Mouse (Mus musculus) adrenal gland, postnatal 14 days (tissue): Measurements from ENCODE around the gene Eef1akmt4. TPM values are rescaled to one million over a fixed set of nuclear protein-coding genes. Genes with fewer than 3 reads are reported as not detected.
A peak's percentile ranks its signal among the peaks of the same experiment; 100 is the strongest.

Experiments
- DNase-seq: peaks from one replicate; pipeline ENCODE4 v3.0.0; 2021; ENCODE audit warnings: mixed read lengths
- long read RNA-seq, 2 experiments: library from polyadenylated mRNA; stranded (forward); transcript quantifications; one replicate each; pipeline ENCODE4 v2.0.0; 2021
- total RNA-seq: library from RNA; stranded (reverse); gene quantifications from 2 replicates; pipeline ENCODE4 v1.2.3, GENCODE M21; 2021

Gene Eef1akmt4
- total RNA-seq, result 8.7 and 10.8 TPM in 2 replicates
- long read RNA-seq, experiment 1, transcript Eef1akmt4-201 (3 exons, 1,134 nt), result major isoform, 14 of 14 reads
- long read RNA-seq, experiment 1, partial matches to known transcripts, result 0 of 14 reads
- long read RNA-seq, experiment 1, other reads (novel, unspliced or antisense), result 0 of 14 reads
- long read RNA-seq, experiment 2, transcript Eef1akmt4-201 (3 exons, 1,134 nt), result major isoform, 20 of 21 reads
- long read RNA-seq, experiment 2, partial matches to known transcripts, result 1 of 21 reads
- long read RNA-seq, experiment 2, other reads (novel, unspliced or antisense), result 0 of 21 reads

DNA sequence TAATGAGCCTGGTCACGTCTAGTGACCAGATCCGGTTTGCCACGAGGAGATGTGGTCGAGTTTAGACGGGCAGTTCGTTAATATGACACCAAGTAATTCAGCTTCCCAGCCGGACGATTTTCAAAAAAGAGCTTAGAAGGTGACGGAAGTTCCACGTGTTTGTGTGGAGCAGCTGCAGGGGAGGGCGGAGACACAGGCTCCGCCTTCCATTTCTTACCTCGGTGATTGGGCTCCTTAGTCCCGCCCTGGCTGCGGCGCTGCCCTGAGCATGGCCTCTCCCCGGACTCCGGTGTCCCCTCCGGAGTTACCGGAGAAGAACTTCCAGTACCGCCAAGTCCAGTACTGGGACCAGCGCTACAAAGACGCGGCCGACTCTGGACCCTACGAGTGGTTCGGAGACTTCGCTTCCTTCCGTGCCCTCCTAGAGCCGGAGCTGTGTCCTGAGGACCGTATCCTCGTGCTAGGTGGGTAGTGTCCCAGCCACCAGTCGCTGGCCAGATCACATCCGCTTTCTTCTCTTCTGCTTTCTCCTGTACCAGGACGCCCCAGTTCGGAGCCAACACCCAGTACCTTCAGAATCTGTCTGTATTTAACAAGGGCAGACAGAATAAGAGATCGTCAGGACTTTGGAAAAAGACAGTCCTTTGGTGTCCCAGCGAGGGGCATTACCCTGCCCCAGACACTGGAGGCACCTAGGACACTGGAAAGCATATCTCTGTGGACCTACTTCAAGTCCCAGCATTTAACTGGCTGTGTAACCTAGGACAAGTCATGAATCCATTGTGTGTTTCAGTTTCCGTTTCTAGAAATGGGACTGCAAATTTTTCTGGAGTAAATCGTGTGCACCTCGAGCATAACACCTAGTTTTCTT is at the start of gene Eef1akmt4, which contains the start of the genes Gm49333 and Alg3:
Eef1akmt4 (plus strand) TSS at position 237 of the 871 bp plus-strand sequence.
Gm49333 (plus strand) TSS at position 254 of the 871 bp plus-strand sequence.
Alg3 (minus strand) TSS at position 379 of the 871 bp plus-strand sequence.
- peak; percentile 94 for DNase-seq

DNA sequence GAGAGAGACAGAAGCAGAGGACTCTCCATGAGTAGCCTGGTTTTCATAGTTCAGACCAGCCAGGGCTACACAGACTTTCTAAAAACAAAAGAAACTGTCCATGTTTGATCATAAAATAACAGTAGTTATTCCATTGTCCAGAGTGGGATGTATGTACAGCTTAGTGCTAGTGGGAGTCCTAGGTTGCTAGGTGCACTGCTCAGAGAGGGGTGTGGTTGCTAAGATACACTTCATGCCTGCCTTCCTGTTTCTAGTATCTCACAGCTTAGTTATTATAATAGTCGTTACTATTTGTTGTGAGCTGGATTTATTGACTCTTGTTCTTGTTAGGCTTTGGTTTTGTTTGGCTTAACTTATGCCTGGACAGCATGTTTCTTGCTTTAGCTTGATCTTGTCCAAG is 46.3 kb upstream of the Eef1akmt4 start:
- DNase-seq, result no peak

DNA sequence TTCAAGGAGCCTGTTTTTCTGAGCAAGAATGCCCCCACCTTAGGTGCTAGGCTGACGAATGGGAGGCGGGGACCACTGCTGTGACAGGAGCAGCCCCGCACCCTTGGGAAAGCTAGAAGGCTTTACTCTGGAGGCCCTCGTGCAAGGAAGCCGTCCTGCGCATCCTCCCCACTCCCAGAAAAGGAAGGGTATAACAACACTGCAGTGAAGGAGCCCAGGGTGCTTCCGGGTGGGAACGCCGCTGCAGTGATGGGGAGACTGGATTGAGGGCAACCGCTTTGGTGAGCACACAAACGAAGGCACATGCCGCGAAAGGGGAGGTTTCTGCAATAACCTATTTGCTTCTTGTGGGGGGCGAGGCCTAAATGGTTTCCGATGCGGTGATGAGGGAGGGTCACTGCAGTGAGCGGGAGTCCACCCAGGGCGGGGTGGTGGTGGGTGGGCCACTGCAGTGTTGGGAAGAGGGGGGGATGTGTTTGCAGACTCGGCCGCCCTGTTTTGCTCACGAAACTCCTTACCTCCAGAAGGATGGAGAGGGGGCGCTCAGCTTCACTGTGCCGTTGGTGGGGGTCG is 21.9 kb upstream of the Eef1akmt4 start, which contains the start of gene Vwa5b2:
Vwa5b2 (plus strand) TSS at position 106 of the 573 bp plus-strand sequence.
- DNase-seq, result no peak

DNA sequence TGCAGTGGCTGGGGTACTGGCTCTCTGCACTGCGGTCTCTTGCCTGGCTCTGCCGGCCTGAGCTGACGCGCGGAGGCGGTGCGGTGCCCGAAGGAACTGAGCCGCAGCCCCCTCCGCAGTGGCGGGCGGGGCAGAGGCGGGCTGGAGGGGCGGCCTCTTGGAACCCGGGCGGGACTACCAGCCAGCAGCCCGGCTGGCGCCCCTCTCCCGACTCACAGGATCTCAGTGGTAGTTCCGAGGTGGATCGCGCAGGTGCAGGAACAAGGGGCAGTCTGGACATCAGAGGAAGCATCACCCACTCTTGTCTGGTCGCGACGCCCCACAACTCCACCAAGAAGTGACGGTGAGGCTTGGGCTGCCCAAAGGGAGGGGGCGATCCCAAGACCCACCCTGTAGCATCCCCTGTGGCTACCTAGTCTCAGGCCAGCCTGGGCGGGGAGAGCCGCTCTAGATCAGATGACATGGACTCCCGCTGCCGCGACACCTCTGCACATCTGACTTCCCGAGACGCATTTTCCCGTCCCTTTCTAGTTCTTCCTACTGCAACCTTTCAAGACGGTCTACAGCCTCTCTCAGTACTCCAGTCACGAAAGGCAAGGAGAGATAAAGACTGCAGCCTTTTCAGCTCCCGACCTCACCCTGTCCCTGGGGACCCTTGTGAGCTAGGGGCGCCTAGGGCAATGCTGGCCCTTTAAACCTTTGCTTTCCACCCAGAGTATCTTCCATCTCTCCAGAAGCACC is 21.3 kb upstream of the Eef1akmt4 start:
- peak; percentile 45 for DNase-seq

DNA sequence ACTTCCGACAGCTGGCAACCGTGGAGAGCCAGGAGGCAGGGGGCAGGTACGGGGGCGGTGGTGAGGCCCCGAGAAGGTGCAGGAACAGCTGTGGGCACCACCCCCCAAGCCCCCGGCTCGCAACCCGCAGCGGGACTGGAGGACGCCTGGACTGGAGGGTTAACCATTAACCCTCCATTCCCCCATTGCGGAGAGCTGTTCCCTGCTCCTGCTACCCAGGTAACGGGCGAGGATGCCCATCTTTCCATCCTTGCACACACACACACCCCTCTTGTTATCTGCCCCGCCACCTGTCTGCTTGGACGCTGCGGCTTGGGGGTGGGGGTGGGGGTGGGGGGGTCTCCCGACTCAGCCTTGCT is 20.7 kb upstream of the Eef1akmt4 start:
- no peak for DNase-seq

DNA sequence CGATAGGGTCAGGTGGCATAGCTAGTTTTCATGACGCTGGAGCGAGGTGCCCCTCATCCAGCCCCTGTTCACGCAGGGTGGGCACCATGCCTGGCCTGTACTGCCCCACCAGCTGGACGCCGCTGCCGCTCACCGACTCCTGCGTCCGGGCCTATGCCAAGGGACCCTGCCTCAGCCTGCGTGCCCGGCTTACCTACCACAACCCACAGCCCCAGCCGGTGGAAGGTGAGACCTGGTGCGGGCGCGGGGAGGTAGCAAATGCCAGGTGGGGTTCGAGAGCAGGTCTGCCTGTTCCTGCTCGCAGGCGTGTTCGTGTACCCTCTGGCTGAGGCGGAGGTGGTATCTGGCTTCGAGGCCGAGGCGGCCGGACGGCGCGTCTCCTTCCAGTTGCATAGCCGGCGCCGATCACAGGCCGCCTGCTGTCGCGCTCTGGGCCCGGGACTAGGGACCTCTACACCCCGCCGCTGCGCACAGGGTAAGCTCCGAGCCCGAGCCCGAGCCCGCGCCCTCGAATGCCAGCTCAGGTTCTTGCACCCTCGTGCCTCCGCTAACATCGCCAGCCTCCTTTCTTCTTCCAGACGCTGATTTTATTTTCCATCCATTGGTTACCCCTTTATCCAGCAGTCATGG is 20.2 kb upstream of the Eef1akmt4 start:
- DNase-seq, result peak; percentile 12

DNA sequence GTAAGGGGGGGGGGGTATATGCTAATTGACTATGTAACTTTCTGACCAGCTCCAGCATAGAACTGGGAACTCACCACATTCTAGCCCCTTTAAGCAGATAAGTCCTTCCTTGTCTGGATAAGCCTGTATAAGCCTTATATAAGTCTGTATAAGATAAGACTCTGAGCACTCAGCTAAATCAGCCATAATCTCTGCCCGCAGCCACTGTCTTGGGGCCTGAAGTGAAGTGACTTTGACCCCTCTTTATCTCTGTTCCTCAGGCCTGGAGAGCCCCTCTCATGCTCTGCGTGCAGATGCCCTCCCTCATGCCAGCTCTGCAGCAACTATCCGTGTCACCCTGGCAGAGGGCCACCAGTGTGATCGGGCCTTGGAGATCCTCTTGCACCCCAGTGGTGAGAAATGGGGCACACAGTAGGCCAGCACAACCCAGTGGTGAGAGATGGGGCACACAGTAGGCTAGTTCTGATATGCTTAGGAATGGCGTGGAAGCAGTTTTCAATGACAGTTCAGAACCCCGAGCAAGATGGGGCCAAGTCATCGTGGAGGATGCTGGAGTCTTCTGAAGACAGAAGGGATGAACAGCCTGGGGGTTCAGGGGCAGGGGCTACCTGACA is 16.2 kb upstream of the Eef1akmt4 start:
- no peak for DNase-seq

DNA sequence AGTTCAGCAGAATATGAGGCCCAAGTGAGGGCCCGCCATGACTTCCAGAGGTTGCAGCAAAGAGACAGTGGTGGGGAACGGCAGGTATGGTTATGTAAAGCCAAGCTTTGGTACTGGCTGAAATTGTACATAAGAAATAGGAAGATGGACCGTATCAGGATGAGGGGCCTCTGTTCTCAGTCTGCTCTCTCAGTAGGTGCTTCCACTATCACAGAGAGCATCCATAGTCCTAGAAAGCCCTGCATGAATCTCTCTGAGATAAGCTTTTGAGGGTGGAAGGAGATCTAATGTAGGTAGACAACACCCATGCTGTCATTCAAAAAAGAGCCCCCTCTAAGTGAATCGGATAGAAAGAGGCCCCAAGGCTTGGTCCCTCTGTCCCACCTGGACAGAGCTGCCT is 15.7 kb upstream of the Eef1akmt4 start:
- no peak for DNase-seq

DNA sequence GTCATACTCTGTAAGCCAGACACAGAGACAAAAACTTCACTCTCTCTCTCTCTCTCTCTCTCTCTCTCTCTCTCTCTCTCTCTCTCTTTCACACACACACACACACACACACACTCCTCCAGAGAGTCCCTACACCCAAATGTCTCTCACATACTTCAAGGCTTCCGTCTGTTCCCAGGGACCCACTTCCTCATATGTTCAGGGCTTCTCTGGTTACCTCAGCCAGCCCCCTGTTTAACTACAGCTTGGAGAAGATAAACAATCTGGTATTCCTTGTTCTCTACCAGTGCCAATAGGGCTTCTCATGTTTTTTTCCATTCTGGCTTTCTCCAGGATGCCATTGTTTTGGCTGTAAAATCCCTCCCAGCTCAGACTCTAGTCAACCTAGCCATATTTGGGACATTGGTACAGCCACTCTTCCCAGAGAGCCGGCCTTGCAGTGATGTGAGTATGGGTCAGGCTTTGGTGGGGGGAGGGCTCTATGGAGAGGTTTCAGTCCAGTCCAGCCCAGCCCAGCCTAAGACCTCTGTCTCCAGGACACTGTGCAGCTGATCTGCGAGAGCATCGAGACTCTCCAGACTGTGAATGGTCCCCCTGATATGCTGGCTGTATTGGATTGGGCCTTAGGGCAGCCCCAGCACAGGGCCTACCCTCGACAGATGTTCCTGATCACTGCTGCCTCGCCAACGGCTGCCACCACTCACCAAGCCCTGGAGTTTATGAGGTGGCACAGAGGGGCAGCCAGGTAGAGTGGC is 14.5 kb upstream of the Eef1akmt4 start:
- no peak for DNase-seq

DNA sequence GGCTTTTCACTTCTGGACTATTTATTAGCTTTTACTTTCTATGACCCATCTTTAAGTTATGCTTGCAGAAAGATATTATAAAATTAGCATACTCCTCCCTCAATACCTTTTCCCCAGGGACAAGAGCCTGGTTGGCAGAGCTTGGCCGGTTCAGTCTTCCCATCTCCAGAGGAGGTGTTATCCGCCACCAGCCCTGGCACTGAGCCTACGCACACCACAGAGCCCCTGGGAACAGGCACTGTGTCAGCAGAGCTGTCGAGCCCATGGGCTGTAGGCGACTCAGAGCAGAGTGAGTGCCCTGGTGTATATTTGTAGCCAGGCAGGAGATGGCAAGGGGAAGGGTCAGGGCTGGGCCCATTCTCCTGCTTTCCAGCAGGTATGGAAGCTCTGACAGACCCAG is 10.9 kb upstream of the Eef1akmt4 start:
- DNase-seq, result no peak

DNA sequence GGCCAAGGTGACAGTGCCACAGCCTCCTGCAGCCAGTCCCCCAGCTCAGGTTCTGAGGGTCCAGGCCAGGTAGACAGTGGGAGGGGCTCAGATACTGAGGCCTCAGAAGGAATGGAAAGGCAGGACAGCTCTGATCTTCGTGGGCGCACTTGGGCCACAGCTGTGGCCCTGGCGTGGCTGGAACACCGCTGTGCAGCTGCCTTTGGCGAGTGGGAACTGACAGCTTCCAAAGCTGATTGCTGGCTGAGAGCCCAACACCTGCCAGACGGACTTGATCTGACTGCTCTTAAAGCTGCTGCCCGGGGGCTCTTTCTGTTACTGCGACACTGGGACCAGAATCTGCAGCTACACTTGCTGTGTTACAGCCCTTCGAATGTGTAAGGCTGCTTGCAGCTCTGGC is 6.7 kb upstream of the Eef1akmt4 start:
- DNase-seq, result no peak

DNA sequence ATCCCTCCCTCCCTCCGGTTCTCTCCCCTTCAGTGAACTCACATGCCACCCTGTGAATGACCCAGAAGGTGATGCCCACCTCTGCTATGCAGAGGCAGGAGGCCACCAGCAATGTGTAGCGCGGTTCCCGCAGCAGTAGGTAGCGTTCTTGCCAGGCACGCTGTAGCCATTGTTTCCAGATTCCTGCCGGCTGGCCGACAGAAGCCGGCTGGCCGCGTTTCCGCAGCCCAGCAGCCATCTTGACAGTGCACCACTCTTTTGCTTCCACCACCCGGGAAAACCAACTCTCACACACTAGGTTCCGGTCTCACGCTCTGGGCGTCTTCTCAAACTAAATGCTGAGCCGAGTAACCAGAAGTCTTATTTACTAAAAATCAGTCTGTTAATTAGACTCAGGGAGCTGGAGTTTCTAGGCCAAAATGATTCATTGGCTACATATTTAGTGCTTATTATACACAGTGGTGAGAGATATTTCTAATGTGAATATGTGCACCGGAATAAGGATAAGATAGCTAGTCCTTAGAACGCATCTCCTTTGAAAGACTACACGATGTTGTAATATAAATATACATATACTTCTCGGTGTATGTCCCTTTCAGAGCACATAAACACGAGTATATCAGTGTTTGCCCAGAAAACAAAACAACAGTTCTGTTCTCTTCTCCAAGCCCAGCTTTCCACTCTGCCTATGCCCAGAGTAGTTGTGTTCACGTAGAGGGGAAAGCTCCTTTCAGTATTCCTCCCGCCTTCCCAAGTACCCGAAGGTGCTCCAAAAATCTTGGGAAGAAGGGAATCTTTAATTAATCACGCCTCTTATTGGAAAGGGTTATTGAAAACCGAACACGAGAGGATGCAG is 664 bp upstream of the Eef1akmt4 start:
- DNase-seq, result peak; percentile 85

DNA sequence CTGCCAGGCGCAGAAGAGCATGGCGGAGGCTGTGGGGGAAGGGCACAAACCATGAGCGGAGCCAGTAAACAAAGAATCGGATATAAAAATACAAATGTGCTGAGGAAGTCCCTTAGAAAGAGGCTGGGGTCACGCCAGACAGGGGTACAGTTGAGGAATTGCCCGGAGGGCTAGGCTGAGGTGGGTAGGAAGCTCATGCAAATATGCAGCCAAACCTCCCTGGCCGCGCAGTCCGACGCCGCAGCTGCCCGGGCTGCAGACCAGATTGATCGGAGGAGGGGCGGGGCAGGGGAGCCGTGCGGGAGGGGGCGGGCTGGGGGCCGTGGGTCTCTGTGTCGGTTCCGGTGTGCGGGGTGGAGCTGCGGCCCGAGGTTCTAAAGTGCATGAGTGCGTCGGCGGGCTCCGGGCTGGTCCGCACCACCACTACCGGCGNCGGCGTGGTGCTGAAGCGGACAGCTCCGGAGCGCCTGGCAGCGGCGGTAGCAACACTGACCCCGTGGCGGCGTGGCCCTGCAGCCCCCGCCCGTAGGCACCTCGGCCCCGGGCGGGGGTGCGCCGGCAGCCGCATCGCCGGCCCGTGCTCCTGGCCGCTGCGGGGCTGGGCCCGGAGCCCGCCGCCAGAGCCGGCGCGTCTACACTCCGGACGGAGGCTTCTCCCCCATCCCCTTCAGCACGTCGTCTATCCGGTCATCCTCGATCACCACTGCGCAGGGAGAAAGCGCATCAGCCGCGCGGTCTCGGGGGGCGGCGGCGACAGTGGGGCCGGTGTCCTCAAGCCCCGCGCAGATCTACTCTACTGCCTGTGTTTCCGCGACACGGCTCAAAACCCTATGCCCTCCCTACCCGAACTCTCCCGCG is 8.4 kb downstream of the Eef1akmt4 start:
- DNase-seq, result peak; percentile 62

DNA sequence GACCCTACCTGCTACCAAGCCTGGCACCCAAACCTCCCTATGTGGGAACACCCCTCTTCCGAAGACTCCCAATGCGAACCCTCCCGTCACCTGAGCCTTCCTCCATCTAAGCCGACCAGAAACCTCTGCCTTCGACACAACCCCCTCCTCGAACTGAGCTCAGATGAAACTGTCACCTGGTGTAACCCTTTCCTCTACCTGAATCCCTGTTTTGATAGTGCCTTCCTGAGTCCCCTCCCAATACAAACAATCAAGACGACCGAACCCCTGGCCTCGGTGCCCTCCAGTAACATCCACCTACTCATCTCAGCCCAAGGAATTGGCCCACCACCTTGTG is 9.0 kb downstream of the Eef1akmt4 start:
- peak; percentile 16 for DNase-seq

DNA sequence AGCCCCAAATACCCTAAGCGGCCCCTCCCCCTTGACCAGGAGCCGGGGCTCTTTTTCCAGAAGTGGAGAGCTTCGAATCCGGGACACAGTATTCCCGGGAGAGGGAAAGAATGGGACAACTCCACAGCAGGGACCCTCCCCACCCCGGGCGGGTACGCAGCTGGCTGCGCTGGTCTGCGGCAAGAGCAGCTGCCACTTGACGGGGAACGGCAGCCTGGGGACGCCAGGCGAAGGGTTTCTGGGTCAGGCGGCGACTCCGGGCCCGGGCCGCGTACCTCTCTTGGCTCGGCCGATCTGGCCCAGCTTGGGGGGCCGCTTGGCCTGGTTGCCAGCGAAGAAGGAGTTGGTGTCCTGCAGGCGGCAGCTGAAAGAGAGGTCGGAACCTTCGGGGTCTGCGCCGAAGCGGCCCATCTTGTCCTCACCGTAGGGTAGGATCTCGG is 9.4 kb downstream of the Eef1akmt4 start:
- peak; percentile 24 for DNase-seq

DNA sequence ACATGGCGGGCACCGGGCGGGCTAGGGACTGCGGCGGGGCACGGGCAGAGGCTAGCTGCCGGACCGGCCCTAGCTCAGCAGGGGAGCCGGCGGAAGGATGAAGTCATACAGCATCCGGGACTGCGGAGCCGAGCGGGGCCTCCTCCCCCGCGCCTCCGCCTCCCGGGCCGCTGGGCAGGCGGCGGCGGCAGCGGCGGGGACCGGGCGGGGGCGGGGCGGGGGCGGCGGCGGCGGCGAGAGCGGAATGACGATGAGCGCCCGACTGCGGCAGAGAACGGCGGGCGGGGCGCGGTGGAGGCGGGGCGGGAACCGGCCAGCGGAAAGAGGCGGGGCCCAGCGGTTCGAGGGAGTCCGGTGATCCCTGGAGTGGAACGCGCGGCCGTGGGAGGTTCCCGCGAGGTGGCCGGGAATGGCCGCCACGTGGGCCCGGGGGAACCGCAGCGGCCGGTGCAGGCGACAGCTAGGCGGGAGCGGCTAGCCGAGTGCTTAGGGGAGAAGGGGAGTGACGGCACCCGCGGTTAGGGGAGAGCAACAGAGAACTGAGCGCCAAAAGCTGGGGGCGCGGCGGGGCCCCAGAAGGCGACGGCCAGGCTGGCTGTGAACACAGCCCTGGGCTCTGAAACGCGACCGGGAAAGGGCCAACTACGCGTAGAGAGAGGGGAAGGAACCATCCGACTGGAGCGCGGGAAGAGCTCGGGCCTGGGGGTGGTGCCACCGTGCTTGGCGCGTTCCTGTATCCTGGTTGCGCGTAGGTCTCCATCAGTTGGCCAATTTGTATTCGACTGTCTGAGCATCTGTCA is 10.0 kb downstream of the Eef1akmt4 start, which contains the start of gene Camk2n2:
Camk2n2 (minus strand) TSS at position 97 of the 800 bp plus-strand sequence.
- DNase-seq, result peak; percentile 80

DNA sequence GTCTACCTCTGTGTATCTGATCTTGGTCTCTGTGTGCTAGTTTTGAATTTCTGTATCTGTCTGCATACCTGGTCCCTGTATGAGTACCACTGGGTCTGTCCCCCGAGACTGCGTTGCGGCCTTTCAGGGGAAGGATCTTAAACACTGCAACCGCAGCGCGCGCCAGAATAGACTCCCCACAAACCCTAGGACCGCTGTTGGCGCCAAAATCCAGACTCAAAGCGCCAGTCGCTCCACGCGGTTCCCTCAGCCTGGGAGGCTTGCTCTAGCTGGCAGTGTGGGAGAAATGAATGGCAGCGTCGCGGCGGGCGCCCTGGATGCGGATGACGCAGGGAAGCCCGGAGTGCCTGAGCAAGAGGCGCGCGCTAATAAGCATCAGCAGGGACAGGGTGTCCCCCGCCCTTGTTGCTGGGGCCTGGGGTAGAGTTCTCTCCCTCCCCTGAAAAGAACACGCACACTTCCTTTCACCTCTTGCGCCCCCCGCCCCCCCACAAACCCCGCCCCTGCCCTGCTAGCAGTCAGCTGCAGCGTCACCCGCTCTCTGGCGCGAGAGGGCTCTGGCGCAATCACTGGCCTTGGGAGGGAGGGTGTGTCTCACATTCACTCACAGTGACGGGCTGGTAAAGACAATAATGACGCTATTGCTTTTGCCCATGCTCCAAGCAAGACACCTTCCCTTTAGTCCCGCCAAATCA is 10.7 kb downstream of the Eef1akmt4 start:
- DNase-seq, result peak; percentile 93
